Mouse (Mus musculus) embryo, embryonic 11.5 days (tissue): ENCODE results near the gene Maats1.

Source experiments
- DNase-seq: peaks from one replicate; pipeline ENCODE4 v3.0.0-alpha.2; 2012; ENCODE audit warnings: low read depth, low spot score

The Maats1 gene

DNA sequence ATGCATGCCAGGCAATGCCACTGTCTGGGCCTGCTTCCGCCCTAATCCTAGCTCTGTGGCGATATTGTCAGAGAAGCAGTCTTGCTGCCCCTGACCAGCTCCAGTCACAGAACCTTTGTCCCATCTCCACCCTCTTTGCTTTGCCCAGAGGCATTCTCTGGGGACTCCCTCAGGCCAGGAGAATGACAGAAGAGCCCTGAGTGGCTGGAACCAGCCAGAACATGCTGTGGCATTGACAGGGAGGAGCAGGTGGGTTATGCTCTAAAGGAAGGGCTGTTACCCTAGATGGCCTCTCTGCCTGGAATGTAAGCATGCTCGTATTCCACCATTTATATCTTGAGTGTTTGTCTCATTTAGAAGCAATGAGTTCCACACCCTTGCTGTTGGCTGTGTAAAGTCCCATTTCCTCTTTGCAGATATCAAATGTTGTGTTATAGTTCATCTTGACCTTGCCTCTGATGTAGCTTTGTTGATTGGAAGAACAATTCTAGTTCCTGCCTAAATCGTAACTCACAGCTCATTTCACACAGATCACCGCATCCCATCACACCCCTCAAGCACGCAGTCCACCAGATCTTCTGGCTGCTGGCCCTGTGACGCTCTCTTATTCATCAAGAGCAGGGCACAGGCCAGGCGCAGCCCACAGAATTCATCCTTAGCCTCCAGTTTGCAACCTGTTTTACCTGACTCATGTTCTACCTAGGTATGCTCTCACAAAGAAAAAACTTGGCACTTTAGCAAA is 28.9 kb upstream of the Maats1 start:
- no peak for DNase-seq

DNA sequence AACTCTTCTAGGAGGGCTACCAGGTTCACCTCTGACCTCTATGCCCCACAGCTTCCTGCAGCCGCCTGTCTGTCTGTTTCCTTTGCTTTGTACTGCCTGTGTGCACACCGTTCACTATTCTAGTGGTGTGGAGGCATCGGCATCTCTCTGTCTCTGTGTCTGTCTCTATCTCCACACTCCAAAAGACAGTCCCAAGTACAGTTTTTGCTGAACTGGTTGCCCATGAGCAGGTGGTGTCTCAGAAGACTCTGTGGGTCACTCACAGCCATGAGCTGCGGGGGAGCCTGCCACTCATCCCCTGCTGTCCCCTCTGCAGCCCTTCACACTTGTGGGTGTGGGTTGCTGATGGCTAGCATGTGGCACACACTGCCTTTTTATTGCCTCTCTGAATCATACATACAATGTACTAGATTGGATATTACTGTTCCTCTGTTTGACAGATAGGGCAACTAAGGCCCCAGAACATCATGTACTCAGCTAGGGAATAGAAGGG is 28.1 kb upstream of the Maats1 start:
- DNase-seq: no peak

DNA sequence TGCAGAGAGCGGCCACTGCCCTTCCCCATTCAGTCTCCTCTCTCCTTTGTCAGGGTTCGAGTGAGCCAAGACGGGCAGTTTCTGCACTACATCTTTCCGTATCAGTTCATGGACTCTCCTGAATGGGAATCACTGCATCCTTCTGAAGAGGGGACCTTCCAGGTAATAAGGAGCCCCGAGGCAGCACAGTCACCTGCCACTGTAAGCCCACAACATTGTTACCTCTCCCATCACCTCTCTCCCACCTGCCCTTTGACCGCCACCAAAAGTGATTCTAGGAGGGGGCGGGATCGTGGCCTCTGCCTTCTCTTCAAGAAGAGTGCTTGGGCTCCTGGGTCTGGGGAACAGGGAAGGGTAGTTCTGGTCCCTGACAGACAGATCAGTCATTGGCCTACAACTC is 27.5 kb upstream of the Maats1 start:
- no peak for DNase-seq

DNA sequence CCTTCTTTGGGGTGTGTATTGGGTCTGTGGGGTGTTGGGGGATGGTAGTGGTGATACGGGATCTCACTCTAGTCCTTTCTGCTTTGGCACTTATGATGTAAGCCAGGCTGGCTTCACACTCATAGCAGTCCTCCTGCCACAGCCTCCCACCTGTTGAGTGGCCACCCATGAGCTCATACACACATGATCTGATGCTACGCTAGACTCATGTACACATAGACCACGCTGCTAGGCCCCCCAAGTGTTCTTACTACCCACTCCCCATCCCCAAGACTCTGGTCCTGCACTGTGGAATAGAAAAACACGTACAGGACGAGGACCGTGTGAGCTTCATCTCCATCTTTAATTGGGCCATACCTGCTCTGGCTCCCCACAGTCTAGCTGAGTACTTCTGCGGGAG is 27.1 kb upstream of the Maats1 start:
- no peak for DNase-seq

DNA sequence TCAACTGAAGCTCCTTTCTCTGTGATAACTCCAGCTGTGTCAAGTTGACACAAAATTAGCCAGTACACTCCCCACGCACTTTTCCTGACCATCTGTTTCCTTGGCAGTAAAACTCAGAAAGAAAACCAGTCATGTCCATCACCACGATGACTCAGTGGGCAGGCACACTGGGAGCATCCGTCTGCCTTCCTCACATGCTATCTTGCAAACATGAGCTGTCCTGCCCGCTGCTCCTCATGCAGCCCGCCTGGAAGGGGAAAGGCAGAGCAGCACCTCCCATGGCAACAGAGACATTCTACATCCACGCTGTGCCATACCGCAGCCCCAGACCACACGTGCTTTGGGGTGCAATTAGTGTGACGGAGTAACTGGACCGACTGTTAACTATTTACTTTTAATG is 26.4 kb upstream of the Maats1 start:
- no peak for DNase-seq

DNA sequence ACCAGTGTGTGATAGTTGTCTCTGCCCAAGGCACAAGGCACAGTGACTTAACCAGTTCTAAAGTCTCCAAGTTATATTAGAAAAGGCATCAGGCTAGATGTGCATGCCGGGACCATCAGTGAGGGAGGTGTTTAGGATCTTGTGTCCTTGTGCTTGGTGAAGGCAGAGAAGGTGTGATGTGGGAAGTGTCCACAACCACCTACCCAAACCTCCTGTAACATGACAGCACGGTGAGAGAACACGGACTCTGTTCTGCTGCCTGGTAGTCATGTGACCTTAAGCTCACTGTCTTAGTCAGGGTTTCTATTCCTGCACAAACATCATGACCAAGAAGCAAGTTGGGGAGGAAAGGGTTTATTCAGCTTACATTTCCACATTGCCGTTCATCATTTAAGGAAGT is 24.3 kb upstream of the Maats1 start:
- no peak for DNase-seq

DNA sequence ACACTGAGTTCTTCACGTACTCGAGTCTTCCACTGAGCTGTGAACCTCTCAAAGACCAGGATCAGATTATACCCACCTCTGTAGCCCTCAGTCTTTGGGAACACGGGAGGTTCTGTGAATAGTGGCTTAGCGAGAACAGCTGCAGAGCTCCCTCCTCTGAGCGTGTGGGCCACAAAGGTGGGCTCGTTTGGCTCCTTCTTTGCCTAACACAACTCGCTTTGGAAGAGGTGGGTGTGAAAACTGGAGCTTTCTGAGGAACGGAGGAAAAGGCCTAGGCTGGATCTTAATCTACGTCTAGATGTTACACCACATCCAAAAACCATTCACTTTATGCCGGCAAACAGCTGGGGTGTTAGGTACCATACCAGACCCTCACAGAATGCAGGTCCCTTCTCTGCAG is 23.4 kb upstream of the Maats1 start:
- DNase-seq: no peak

DNA sequence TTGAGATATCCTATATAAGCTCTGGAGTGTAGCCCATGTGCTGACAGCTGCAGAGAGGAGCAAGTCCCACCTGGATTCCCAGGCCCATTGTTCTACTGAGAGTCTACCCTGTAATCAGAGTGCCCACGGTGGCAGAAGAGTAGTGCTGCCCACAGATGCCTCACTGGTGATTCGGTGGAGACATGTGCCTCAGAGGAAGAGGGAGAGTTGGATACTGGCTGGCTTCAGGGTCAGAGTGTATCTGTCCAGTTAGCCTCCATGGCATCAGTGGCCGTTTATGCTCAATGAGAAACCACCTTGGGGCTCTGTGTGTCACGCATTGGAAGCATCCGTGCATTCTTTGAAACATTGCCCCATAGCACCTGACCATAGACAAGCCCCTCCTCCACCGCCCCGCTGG is 21.7 kb upstream of the Maats1 start:
- DNase-seq: no peak

DNA sequence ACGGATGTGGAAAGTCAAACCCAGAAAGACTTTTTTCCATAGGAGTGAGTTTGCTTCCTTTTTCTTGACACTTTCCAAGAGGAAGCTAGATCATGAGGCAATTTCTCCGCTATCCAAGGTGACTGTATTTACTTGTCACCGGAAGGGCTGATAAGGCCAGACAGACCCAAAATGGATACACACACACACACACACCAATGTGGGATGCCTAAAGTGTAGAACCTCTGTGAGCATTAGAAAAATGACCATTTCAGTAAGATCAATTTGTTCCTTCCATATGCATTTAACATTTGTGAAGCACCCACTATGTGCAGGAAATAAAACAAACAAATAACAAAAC is 21.3 kb upstream of the Maats1 start:
- DNase-seq: no peak

DNA sequence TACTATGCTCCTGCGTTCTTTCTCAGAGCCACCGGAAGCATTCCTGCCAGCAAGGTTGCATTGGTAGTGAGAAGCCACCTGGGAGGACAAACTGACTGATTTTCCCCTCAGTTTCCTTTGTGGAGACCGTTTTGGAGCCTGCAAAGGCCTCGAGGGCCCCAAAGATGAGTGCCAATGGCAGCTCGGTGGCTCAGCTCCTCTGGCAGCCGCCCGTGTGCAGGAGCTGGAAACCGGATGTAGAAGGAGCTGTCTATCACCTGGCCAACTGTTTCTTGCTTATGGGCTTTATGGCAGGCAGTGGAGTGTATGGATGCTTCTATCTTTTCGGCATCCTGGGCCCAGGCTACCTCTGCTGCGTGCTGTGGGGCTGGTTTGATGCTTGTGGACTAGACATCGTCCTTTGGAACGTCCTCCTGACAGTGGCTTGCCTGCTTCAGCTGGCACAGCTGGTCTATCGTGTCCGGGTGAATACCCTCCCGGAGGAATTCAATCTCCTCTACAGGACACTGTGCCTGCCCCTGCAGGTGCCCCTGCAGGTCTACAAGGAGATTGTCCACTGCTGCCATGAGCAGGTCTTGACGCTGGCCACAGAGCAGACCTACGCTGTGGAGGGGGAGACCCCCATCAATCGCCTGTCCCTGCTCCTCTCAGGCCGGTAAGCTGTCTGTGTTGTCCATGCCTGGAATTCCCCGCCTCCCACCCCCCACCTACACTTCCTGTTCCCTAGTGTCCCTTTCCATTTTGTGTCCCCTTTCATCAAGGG is 20.7 kb upstream of the Maats1 start:
- no peak for DNase-seq

DNA sequence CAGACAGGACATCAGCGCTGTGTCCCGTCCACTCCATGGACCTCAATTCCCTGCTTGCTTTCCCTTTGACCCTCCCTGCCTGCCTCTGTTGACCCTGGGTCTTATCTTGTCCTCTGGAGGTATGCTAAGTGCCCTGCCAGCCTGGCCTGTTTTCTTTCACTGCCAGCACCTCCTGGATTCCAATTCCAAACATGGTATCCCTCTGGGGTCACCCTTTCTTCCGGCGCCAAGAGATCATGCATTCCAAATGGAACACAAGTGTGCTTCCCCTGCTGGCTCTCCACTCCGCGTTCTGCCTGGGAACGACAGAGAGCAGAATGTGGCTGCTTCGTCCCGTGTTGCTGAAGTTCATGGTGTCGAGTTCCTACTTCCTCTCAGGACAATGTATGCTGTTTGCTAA is 20.0 kb upstream of the Maats1 start, which contains the start of gene Popdc2:
Gene Popdc2, plus strand, starts transcription at position 277 of the 400 bp plus-strand sequence.
- DNase-seq: no peak

DNA sequence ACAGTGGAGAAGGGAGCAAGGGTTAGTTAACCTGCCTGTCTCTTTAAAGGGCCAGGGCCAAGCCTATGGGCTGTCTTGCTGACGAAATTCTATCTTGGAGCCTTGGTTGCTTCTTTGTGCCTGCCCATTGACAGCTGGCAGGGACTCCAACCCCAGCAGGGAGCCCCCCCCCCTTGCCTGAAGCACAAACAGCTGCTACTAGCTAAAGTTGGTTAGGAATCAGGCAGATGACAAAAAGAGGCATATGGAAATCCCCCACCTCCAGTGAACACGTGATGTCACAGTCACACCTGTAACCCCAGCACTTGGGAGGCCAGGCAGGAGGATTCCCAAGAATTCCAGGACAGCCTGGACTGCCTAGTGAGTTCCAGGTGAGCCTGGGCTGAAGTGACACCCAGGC is 18.4 kb upstream of the Maats1 start:
- no peak for DNase-seq

DNA sequence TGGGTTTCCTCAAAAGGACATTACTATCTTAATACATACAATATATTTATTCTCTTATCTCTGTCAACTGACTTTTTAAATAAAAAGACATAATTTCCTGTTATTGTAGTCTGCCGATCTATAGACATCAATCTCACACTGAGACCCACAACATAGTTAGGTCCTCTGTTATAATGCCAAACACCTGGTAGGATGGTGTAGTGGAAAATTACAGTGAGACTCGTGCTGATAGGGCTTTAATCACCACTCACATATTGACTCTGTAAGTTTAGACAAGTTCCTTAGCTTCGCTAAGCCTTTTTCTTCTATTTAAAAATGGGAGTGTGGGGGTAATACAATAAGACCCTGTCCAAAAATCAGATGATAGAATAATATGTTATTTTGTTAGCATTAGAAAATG is 17.9 kb upstream of the Maats1 start:
- no peak for DNase-seq

DNA sequence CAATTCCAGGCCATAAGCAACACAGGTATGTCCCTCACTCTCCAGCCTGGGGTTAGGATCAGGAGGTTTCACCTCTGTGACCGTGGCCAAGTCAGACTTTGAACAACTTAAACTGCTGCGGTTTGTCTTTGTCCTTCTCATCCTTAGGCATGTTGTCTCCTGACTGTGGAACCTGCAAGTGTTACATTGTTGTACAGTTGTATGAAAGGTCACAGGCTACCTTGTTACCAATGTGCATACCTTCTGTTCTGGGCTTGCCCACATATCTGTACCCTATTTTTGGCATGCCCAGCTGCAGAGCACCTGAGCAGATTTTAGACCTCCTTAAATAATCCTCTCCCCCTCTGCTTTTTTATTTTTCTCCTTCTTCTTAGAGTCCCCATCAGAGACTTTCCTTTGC is 17.3 kb upstream of the Maats1 start:
- no peak for DNase-seq

DNA sequence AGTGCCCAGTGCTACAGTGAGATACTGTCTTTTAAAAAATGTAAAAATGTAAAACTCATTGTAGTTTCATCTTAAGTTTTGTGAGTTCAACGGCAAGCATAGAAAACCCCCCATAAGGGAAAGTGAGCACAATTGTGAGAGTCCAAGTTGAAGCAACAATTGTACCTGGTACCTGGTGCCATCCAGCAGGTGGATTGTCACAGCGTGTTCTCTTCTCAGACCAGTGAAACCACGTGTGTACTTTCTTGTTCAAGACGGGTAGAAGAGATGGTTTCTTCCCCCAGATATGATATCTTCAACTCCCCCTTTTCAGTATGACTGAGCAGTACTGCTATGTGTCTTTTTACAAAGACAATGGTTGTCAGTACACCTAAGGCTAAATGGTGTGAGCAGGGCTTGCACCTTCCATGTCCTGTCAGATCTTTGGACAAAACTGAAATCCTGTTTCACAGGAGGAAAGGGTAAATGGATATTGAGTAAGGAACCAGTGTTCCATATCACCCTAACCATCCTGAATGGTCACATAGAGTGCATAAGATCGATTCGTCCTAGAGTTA is 16.4 kb upstream of the Maats1 start:
- no peak for DNase-seq

DNA sequence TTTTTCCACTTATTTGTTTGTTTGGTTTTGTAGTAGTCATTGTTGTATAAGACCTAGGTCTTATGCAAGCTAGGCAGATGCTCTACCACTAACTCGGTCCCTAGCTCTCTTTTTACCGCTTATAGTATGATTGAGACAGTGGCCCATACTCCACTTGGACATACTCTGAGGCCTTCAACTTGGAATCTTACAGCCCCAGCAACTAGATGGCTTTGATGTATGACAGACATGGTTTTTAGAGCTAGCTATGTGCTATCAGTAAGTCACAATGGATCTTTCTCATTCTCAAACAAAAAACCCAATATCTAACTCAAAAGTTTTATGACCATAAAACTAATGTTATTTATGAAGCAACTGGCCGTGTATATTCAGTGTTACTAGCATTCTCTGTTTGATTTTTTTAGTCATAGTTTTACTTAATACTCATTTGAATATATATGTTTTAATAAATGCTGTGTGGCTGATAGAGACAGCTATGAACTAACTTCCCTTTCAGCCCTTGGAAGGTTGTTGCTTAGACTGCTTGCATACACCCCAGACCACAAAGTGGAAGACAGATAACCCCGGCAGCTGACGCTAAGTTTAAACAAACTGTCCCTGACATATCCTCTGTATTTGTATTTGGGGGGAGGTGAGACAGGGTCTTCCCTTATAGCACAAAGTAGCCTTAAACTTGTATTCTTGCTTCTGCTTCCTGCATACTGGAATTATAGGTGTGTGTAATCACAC is 12.4 kb upstream of the Maats1 start:
- DNase-seq: no peak

DNA sequence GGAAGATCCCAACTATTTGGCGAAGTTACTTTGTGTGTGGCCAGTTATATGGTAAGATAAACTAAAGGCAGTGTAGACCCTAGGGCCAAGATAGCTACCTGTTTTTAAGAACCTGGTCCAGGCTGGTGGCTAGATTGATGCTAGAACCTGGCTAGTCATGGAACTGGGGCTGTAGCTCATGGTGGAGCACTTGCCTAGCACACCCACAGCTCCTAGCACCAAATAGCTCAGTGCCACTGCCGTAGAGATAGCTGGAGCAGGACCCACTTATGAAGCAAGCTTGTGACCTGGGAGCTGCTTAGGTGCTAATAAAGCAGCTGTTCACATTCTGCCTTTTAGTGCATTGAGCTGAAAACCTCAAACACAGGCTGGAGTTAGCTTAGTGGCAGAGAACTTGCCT is 11.7 kb upstream of the Maats1 start:
- no peak for DNase-seq

DNA sequence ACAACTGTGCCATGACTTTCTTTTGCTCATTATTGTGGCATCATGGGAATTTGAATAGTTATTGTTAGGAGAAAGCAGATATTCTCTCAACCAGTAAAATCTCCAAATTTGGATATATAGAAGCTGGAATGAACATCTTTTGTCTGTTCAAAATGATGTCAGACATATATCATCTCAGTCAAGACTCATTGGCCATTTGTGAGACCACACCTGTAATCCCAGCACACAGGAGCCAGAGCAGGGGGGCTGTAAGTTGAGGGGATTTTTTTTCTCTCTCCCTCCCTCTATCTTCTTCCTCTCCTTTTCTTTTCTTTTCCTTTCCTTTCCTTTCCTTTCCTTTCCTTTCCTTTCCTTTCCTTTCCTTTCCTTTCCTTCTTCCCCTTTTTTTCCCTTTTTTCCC is 10.9 kb upstream of the Maats1 start:
- no peak for DNase-seq

DNA sequence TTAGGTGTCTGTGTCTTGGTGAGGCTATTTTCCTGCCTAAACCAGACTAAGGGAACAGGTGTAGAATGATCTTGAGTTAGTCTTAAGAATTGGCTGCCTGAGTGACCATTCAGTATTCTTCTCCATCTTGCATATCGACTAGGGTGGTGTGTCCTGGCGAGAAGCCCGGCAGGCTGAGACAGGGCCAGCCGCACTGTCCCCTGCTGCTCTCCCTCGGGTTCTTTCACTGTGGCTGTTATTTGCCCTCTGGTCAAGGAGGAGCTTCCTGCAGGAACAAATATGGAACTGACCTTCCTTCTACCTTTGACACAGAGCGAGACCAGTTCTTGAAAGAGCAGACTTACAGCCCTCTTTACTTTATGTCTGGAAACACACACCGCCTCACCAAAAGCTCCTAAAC is 10.1 kb upstream of the Maats1 start:
- DNase-seq: no peak

DNA sequence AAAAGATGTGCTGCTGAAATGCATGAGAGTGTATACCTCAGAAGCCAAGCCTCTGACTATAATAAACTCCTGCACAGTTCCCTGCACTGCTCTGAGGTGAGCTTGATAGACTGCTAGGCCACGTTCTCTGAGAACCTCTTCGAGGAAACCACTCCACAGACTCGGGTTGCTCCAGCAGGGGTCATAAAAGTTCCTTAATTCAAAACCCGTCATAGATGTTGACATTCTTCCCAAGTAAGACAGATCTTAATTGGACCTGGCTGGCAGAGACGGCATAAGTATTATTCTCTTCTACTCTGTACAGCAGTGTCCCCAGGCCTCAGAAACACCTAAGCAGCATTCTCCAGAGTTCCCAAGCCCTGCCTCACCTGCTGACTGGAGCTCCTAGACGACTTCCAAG is 9.0 kb upstream of the Maats1 start:
- no peak for DNase-seq

DNA sequence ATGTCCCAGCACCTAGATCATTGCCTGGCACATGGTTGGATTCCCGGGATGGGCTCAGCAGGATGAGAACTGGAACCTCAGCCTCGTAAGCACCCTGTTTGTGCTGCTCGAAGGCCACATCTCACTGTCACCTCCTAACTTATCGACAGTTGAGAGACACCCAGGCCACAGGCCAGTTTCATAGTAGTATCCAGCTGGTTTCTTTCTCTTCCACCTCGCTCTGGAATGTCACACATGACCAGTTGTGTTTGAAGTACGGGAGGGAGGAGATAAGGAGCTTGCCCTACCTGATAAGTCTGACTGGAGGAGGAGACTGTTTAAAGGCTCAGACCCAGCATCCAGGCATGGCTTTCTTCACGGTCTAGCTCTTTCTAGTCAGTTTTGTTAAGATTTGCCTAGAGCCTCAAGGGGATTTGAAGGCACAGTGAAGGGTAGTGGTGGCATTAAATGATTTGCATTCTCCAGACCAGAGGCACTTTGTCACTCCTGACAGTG is 8.5 kb upstream of the Maats1 start:
- no peak for DNase-seq

DNA sequence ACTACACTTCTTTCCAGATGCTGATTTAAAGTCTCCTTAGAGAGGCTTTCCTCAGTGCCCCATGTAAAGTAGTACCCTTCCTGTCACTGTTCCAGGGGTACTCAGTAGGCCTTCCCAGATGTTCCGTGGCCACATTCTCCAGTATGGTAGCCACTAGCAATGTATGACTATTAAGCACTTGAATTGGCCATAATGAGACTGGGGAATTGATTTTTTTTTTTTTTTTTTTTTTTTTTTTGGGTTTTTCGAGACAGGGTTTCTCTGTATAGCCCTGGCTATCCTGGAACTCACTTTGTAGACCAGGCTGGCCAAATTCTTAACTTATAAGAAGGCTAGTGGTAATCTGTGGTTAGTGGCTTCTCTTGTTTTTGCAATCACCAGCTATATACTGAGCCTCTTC is 7.9 kb upstream of the Maats1 start:
- no peak for DNase-seq
